Mouse (Mus musculus): ENCODE measurements around the gene Cryl1.

Gene Cryl1

GRCm38 (mm10) chr14:57316662-57317600, 81.4 kb downstream of the Cryl1 start:
- DNase-seq (ENCODE audit: low spot score in 2 of 2), result peak in 1 of 2 experiments; percentile 11

- DNase-seq (ENCODE audit: low spot score in 2 of 2), result peak in 1 of 2 experiments; percentile 18
Measured at GRCm38 (mm10) chr14:57315976-57316375, 82.4 kb downstream of the Cryl1 start.

- no peak for DNase-seq (ENCODE audit: low spot score in 2 of 2)
Measured at GRCm38 (mm10) chr14:57315551-57315950, 82.8 kb downstream of the Cryl1 start.

- peak; percentile 45 to 68 for DNase-seq (ENCODE audit: low spot score in 2 of 2)
Measured at GRCm38 (mm10) chr14:57301600-57302230, 96.6 kb downstream of the Cryl1 start.

- DNase-seq (ENCODE audit: low spot score in 2 of 2), result no peak
Measured at GRCm38 (mm10) chr14:57300530-57300929, 97.8 kb downstream of the Cryl1 start.

GRCm38 (mm10) chr14:57297672-57298071, 100.7 kb downstream of the Cryl1 start:
- DNase-seq (ENCODE audit: low spot score in 2 of 2), result no peak

GRCm38 (mm10) chr14:57291399-57291942, 106.9 kb downstream of the Cryl1 start:
- DNase-seq (ENCODE audit: low spot score in 2 of 2), result no peak

GRCm38 (mm10) chr14:57289105-57289504, 109.2 kb downstream of the Cryl1 start:
- no peak for DNase-seq (ENCODE audit: low spot score in 2 of 2)

GRCm38 (mm10) chr14:57283816-57284215, 114.5 kb downstream of the Cryl1 start:
- DNase-seq (ENCODE audit: low spot score in 2 of 2), result no peak

- DNase-seq (ENCODE audit: low spot score in 2 of 2), result no peak
Measured at GRCm38 (mm10) chr14:57282591-57282990, 115.7 kb downstream of the Cryl1 start.

GRCm38 (mm10) chr14:57280835-57281234, 117.5 kb downstream of the Cryl1 start:
- no peak for DNase-seq (ENCODE audit: low spot score in 2 of 2)

GRCm38 (mm10) chr14:57276481-57277012, 121.8 kb downstream of the Cryl1 start:
- DNase-seq (ENCODE audit: low spot score in 2 of 2), result no peak

- DNase-seq (ENCODE audit: low spot score in 2 of 2), result no peak
Measured at GRCm38 (mm10) chr14:57272341-57272740, 126.0 kb downstream of the Cryl1 start.

- no peak for DNase-seq (ENCODE audit: low spot score in 2 of 2)
Measured at GRCm38 (mm10) chr14:57271861-57272260, 126.5 kb downstream of the Cryl1 start.

- no peak for DNase-seq (ENCODE audit: low spot score in 2 of 2)
Measured at GRCm38 (mm10) chr14:57268900-57269299, 129.4 kb downstream of the Cryl1 start.

- DNase-seq (ENCODE audit: low spot score in 2 of 2), result no peak
Measured at GRCm38 (mm10) chr14:57268344-57268743, 130.0 kb downstream of the Cryl1 start.

GRCm38 (mm10) chr14:57263943-57264342, 134.4 kb downstream of the Cryl1 start:
- DNase-seq (ENCODE audit: low spot score in 2 of 2), result no peak

- DNase-seq (ENCODE audit: low spot score in 2 of 2), result no peak
Measured at GRCm38 (mm10) chr14:57259341-57259740, 139.0 kb downstream of the Cryl1 start.

- DNase-seq (ENCODE audit: low spot score in 2 of 2), result no peak
Measured at GRCm38 (mm10) chr14:57248661-57249060, 149.7 kb downstream of the Cryl1 start.

GRCm38 (mm10) chr14:57246575-57246974, 151.8 kb downstream of the Cryl1 start:
- DNase-seq (ENCODE audit: low spot score in 2 of 2), result no peak

GRCm38 (mm10) chr14:57242978-57243377, 155.4 kb downstream of the Cryl1 start:
- DNase-seq (ENCODE audit: low spot score in 2 of 2), result no peak

- no peak for DNase-seq (ENCODE audit: low spot score in 2 of 2)
Measured at GRCm38 (mm10) chr14:57235276-57235675, 163.1 kb downstream of the Cryl1 start.
